Mouse (Mus musculus) cerebellum, adult 2 months (tissue): ENCODE data around the gene Tnr. TPM values are rescaled to one million over a fixed set of nuclear protein-coding genes. Genes with fewer than 3 reads are reported as not detected.
A peak's percentile ranks its signal among the peaks of the same experiment; 100 is the strongest.

Experiments
- DNase-seq, 2 experiments: peaks; one replicate each; pipeline ENCODE4 v3.0.0; 2021
- H3K27ac ChIP-seq: fragments of 200-500 bp; 2 replicates; pipeline ENCODE4 v1.5.1; 2012; ENCODE audit warnings: low read length, control low read depth, inconsistent platforms; ENCODE audit not compliant: insufficient read depth
- H3K27me3 ChIP-seq: fragments of 200-500 bp; 2 replicates; pipeline ENCODE4 v1.6.1; 2012; ENCODE audit warnings: inconsistent platforms, mild to moderate bottlenecking, low read length, moderate library complexity; ENCODE audit not compliant: control insufficient read depth, insufficient read depth
- H3K4me1 ChIP-seq: fragments of 200-500 bp; 2 replicates; pipeline ENCODE4 v1.6.1; 2011; ENCODE audit warnings: low read length; ENCODE audit not compliant: control insufficient read depth, insufficient read depth
- H3K4me3 ChIP-seq: fragments of 200-500 bp; replicated peaks from 2 replicates; pipeline ENCODE3; 2011; ENCODE audit warnings: mild to moderate bottlenecking, low read depth, low read length, control low read depth; ENCODE audit not compliant: insufficient read depth
- CTCF ChIP-seq: fragments of 200-500 bp; IDR thresholded peaks from 2 replicates; pipeline ENCODE4 v1.5.1; 2011; ENCODE audit warnings: low read depth, mild to moderate bottlenecking, control low read depth, low read length, moderate library complexity, borderline replicate concordance; ENCODE audit not compliant: insufficient read depth
- POLR2A ChIP-seq: fragments of 200-500 bp; IDR thresholded peaks from 2 replicates; pipeline ENCODE4 v1.6.1; 2011; ENCODE audit warnings: low read length, control low read depth, borderline replicate concordance; ENCODE audit not compliant: insufficient read depth
- WGBS: fragments of 180-500 bp; shearing (Covaris S2); methylation state at CpG from one replicate; pipeline ENCODE4 v1.1.7; 2018; 5-methylcytosine and 5-hydroxymethylcytosine counted together
- polyA plus RNA-seq: library from polyadenylated mRNA; depleted of rRNA; stranded (reverse); fragments of >200 nt; gene quantifications from 2 replicates; pipeline ENCODE4 v1.2.3, GENCODE M21; 2012; rRNA removed

The Tnr gene
- polyA plus RNA-seq = 22.7 and 25.7 TPM in 2 replicates

DNA sequence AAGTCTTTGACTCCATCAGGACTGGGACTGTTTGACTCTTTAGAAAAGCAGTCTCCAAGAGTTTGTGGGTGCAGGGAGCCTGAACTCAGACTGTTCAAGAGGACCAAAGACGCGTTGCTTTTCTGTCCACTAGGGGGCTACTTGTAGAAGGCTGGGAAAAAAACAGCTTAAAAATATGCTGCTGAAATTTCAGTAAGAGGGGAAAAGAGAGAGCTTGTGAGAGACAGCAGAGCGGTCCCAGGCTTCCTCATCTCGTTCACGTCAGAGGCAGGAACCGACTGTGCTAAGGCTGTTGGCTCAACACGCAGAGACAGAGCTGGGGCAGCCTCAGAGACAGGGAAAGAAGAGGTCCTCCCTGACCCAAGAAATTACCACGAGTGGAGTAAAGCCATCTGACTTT is at the start of gene Tnr:
Tnr (plus strand) TSS at position 192 of the 400 bp plus-strand sequence.
- peak; percentile 81 to 87 for DNase-seq
- Histone ChIP-seq H3K27me3 (no peaks in the 10 kb centered on the region), H3K27ac (peak within 1 kb of the TSS; percentile 73), H3K4me1 (peaks cover 5% of the 10 kb centered on the region), H3K4me3 (peak within 1 kb of the TSS; percentile 99)
- TF ChIP-seq POLR2A = peak; percentile 44; the same call in 1 of the 2 replicates
- TF ChIP-seq CTCF = peak; percentile 57; the same call in 1 of the 2 replicates
- WGBS = 1% methylated on average over 8 of the region's 8 CpGs

GRCm38 (mm10) chr1:159489853-159490435 is 33.6 kb upstream of the Tnr start:
- TF ChIP-seq CTCF (no peak), POLR2A (no peak)
- no peak overlapping the region for H3K27ac ChIP-seq
- H3K4me3 ChIP-seq = no peak overlapping the region
- DNase-seq = no peak
- H3K4me1 ChIP-seq = peaks cover 5% of the 10 kb centered on the region; the same call in 1 of the 2 replicates
- WGBS = 76% methylated on average over 4 of the region's 4 CpGs
- H3K27me3 ChIP-seq = no peaks in the 10 kb centered on the region; the same call in 1 of the 2 replicates

- no peak overlapping the region for H3K27ac ChIP-seq
- DNase-seq = no peak
- H3K4me3 ChIP-seq = no peak overlapping the region
- WGBS = 51% methylated on average over 4 of the region's 4 CpGs
- TF ChIP-seq POLR2A (no peak), CTCF (no peak)
- H3K4me1 ChIP-seq = peaks cover 5% of the 10 kb centered on the region; the same call in 1 of the 2 replicates
- no peaks in the 10 kb centered on the region for H3K27me3 ChIP-seq
Observed at GRCm38 (mm10) chr1:159492536-159492935, 31.0 kb upstream of the Tnr start.

- TF ChIP-seq CTCF = no peak
- no peaks in the 10 kb centered on the region for H3K27me3 ChIP-seq
- H3K27ac ChIP-seq = no peak overlapping the region
- peaks cover 5% of the 10 kb centered on the region; the same call in 1 of the 2 replicates for H3K4me1 ChIP-seq
- H3K4me3 ChIP-seq = no peak overlapping the region
- WGBS = 15% methylated on average over 5 of the region's 5 CpGs
- no peak for DNase-seq
Observed at GRCm38 (mm10) chr1:159493720-159494499, 29.7 kb upstream of the Tnr start.

GRCm38 (mm10) chr1:159498236-159498635 is 25.3 kb upstream of the Tnr start:
- H3K4me1 ChIP-seq = peaks cover 5% of the 10 kb centered on the region; the same call in 1 of the 2 replicates
- H3K27me3 ChIP-seq = no peaks in the 10 kb centered on the region
- no peak for TF ChIP-seq CTCF
- no peak for TF ChIP-seq POLR2A
- 52% methylated on average over 2 of the region's 2 CpGs for WGBS
- no peak for DNase-seq
- no peak overlapping the region for H3K4me3 ChIP-seq
- H3K27ac ChIP-seq = no peak overlapping the region

GRCm38 (mm10) chr1:159499806-159500460 is 23.6 kb upstream of the Tnr start:
- DNase-seq = no peak

DNA sequence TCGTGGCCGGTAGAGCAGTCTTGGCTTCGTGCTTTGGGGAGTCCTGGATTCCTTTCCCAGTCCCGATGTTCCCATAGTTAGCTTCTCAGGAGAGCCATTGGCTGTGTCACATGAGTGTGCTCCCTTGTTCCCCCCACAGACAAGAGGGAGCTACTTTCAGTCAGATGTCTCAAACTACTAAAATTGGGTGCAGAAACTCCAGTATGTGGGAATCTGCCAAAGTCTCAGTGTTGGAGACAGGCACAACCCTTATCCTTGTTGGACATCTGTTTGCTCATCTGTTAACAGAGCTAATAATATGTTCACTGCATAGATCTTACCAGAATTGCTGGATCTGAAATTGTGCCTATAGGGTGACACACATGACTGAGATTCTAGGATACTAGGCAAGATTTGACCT is 21.7 kb upstream of the Tnr start:
- no peak overlapping the region for H3K4me3 ChIP-seq
- 71% methylated on average over 4 of the region's 4 CpGs for WGBS
- H3K4me1 ChIP-seq = no peaks in the 10 kb centered on the region
- TF ChIP-seq POLR2A = no peak
- TF ChIP-seq CTCF = no peak
- no peak overlapping the region for H3K27ac ChIP-seq
- no peak for DNase-seq
- no peaks in the 10 kb centered on the region for H3K27me3 ChIP-seq

More at GRCm38 (mm10) chr1:159499806-159500460, 23.6 kb upstream of the Tnr start:
- no peaks in the 10 kb centered on the region for H3K4me1 ChIP-seq
- 80% methylated on average over 4 of the region's 4 CpGs for WGBS
- H3K27ac ChIP-seq = no peak overlapping the region
- no peak for TF ChIP-seq POLR2A
- no peak for TF ChIP-seq CTCF
- no peaks in the 10 kb centered on the region for H3K27me3 ChIP-seq
- no peak overlapping the region for H3K4me3 ChIP-seq
